Mouse (Mus musculus): ENCODE data around the gene Utp14b.

GRCm38 (mm10) chr1:78642197-78642596 is 15.6 kb upstream of the Utp14b start:
- TF ChIP-seq CTCF (IDR thresholded peaks at IDR 0.05; ENCODE audit: low read depth, low read length) (no peak), POLR2A (IDR thresholded peaks at IDR 0.05; ENCODE audit: borderline replicate concordance, low read depth, low read length) (no peak)

Data from bone marrow macrophage, adult 2 months (primary cell).